Mouse (Mus musculus) bone marrow, adult 2 months (tissue): ENCODE results near the gene Cacna2d4. TPM values are rescaled to one million over a fixed set of nuclear protein-coding genes. Genes with fewer than 3 reads are reported as not detected.

Experiments
- H3K27ac ChIP-seq: fragments of 200-500 bp; 2 replicates; pipeline ENCODE4 v1.5.1; 2012; ENCODE audit warnings: low read depth, mild to moderate bottlenecking, control low read depth, inconsistent platforms, low read length; ENCODE audit not compliant: control insufficient read depth, poor library complexity, insufficient read depth
- H3K4me1 ChIP-seq: fragments of 200-500 bp; 2 replicates; pipeline ENCODE4 v1.6.1; 2011; ENCODE audit warnings: low read length; ENCODE audit not compliant: control insufficient read depth, insufficient read depth
- H3K4me3 ChIP-seq: fragments of 200-500 bp; replicated peaks from 2 replicates; pipeline ENCODE3; 2011; ENCODE audit warnings: mild to moderate bottlenecking, low read depth, low read length, control low read depth; ENCODE audit not compliant: control insufficient read depth
- CTCF ChIP-seq: fragments of 200-500 bp; IDR thresholded peaks from 2 replicates; pipeline ENCODE4 v1.5.1; 2011; ENCODE audit warnings: low read length, control low read depth; ENCODE audit not compliant: control insufficient read depth, insufficient read depth
- POLR2A ChIP-seq: fragments of 200-500 bp; IDR thresholded peaks from 2 replicates; pipeline ENCODE4 v1.6.1; 2011; ENCODE audit warnings: low read depth, mild to moderate bottlenecking, control low read depth, low read length, borderline replicate concordance; ENCODE audit not compliant: control insufficient read depth
- WGBS: fragments of 180-500 bp; shearing (Covaris S2); methylation state at CpG from one replicate; pipeline ENCODE4 v1.1.7; 2018; 5-methylcytosine and 5-hydroxymethylcytosine counted together
- polyA plus RNA-seq: library from polyadenylated mRNA; stranded (reverse); fragments of >200 nt; gene quantifications from 2 replicates; pipeline ENCODE4 v1.2.4, GENCODE M21; 2011; ENCODE audit warnings: low replicate concordance; ENCODE audit not compliant: missing spikeins, insufficient read depth, insufficient read length

The Cacna2d4 gene
- polyA plus RNA-seq, 1 experiment, result 7.1 TPM

DNA sequence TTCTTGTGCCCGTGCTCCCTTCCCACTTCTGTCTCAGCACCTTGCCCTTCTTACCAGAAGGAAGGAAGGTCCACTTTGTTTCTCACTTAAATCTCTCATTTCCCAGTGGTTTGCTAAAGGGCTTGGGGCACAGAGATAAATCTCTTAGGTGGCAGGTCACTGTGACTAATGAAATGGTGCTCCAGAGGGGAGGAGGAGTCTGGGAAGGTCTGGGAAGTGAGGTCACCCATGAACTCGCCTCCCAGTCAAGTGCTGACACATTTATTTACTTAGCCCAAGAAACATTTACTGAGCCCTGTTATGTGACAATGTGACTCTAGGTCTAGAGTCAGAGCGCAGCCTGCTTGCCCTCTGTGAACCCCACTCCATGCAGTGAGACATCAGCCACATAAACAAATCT is 96.9 kb downstream of the Cacna2d4 start:
- TF ChIP-seq CTCF (no peak), POLR2A (no peak)
- Histone ChIP-seq H3K4me3 (no peak overlapping the region), H3K4me1 (peaks cover 4% of the 10 kb centered on the region), H3K27ac (no peak overlapping the region)
- 57% methylated on average over 3 of the region's 3 CpGs for WGBS

DNA sequence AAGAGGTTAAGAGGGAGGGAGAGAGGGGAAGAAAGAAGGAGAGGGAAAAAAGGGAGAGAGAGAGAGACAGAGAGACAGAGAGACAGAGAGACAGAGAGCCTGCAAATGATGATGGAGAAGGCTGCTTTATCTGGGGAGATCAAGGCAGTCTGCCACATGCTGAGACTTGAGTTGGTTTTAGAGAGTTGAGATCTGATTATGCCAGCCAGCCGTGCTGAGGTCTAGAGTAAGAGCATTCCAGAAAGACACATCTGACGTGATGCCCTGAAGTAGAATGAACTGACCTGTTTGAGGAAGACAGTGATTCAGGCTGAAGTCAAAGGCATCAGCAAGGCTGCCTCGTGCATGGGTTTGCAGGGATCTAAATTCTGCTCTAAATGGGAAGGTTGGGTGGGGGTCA is 97.5 kb downstream of the Cacna2d4 start:
- Histone ChIP-seq H3K4me1 (peaks cover 5% of the 10 kb centered on the region), H3K4me3 (no peak overlapping the region), H3K27ac (no peak overlapping the region)
- TF ChIP-seq CTCF (no peak), POLR2A (no peak)
- 71% methylated on average over 3 of the region's 3 CpGs for WGBS

DNA sequence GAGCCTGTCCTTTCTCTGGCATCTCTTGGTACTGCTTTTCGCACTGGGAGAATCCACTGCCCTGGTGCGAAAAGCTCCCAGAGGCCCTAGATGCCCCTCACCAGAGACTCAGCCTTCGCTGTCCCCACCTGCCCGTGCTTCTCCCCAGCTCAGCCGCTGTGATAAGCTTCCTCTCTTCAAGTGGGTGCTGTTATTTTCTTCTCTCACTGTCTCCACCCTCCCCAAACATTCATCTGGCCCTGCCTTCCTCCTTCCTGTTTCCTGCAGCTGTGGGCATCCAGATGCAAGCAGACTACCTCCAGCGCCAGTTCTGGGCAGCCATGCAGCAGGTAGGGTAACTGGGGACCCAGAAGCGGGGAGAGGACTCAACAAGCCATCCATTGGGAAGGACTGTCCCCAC is 99.8 kb downstream of the Cacna2d4 start:
- TF ChIP-seq CTCF, result no peak
- peak; percentile 33; the same call in 1 of the 2 replicates for TF ChIP-seq POLR2A
- 16% methylated on average over 7 of the region's 7 CpGs for WGBS
- Histone ChIP-seq H3K4me1 (peaks cover 5% of the 10 kb centered on the region), H3K4me3 (no peak overlapping the region), H3K27ac (peak overlapping the region; percentile 35)

DNA sequence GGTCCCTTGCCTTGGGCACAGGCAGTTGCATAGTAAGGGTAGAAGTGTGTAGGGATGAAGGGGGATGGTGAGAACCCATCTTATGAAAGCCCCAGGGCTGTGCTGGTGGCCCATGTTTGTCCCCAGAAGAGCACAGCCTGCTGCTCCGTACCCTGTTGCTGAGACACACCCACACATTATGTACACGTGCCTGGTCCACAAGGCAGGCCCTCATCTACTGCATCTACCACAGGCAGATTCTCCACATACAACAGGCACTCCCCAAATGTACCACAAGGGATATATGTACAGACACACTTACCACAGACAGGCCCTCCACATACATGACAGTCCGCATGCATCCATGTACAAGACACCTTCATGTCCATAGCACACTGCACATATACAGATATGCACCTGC is 101.0 kb downstream of the Cacna2d4 start:
- H3K4me3 ChIP-seq, result no peak overlapping the region
- peaks cover 5% of the 10 kb centered on the region for H3K4me1 ChIP-seq
- H3K27ac ChIP-seq, result no peak overlapping the region
- WGBS, result 76% methylated on average over 3 of the region's 3 CpGs
- no peak for TF ChIP-seq CTCF
- TF ChIP-seq POLR2A, result no peak

DNA sequence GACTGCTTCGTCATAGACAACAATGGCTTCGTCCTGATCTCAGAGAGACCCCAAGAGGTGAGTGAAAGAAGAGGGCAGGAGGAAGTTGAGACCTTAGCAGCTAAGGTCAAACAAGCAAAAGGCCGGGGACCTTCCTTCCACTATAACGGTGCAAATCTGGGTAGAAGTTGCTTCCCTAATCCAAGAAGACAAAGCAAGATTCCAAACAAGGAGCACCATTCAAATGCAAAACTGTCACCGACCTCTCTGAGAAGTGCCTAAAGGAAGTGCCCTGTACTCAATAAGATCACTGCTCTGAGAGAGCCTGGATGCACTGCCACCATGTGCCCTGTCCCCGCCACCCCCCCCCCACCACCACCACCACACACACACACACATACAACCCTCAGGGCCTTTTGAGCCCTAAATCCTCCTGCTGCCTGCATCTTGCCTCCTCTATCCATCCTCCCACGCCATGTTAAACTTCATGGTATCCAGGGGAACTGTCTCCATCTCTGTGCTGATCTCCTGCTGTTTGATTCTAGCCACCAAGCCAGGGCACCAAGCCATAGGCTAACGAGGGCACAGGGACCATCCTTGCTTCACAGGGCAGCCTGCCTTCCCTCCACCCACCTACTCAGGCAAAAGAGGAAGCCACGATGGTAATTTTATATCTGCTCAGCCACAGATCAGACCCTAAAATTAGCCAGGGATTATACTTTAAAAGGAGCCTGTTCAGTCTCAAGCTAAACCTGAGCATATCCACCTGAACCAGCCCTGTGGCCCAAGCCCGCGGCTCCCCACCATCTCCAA is 102.0 kb downstream of the Cacna2d4 start:
- Histone ChIP-seq H3K27ac (no peak overlapping the region), H3K4me1 (peaks cover 5% of the 10 kb centered on the region), H3K4me3 (no peak overlapping the region)
- TF ChIP-seq POLR2A, result no peak
- 32% methylated on average over 11 of the region's 11 CpGs for WGBS

DNA sequence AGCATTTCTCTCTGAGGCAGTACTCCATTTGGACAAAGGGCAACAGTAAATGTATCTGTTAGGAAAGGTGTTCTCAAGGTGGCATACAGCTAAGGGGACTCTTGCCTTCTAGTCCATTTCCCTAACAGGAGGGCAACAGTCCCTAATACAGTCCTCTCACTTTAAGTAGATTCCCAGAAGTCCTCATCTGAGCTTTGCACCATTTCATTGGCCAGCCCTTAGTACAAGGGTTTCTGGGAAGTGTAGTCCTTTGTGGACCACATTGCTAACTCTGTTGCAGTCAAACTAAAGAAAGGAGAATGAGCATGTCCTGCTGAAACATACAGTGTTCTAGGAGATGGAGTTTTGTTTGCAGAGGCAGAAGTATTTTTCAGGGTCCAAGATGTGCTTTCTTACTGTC is 105.1 kb downstream of the Cacna2d4 start:
- peaks cover 5% of the 10 kb centered on the region; the same call in 1 of the 2 replicates for H3K4me1 ChIP-seq
- TF ChIP-seq CTCF (no peak), POLR2A (no peak)
- no peak overlapping the region for H3K27ac ChIP-seq
- H3K4me3 ChIP-seq, result no peak overlapping the region

DNA sequence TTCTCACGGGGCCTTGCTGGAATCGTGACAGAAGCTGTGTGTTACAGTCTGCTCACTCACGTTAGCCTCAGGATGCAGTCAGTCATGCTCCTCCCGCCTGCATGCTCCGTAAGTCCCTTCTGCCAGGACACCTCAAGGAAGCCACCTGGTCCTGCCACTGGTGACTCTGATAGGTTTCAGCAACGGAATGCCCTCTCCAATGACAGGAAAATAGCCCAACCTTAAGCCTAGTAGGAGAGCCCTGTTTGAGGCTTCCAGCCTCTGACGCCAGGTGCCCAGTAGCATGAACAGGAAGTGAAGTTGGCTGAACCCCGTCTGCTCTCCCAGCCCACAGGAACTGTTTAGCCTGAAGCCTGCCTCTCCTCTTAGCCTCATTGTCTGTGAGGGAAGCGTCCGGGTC is 109.9 kb downstream of the Cacna2d4 start:
- no peak for TF ChIP-seq CTCF
- TF ChIP-seq POLR2A, result no peak
- WGBS, result 14% methylated on average over 10 of the region's 10 CpGs

DNA sequence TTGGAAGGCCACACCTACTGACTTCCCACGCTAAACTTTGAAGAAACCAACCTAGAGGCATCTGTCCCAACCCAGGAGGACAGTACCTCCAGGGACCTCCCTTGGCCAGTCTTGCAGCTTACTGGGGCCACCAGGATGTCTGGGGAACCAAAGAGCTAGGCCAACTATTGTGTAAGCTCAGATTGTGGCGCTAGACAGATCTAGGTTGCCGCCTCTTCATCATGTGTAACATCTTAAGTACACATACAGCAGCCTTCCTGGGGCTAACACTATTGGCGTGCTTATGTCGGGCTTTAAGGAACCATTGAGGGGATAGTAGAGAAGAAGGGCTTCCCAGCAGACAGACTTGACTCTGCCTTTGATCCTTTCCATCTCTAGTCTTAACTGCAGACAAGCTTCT is 111.5 kb downstream of the Cacna2d4 start:
- H3K4me3 ChIP-seq, result no peak overlapping the region
- WGBS, result 70% methylated on average over 5 of the region's 5 CpGs
- H3K27ac ChIP-seq, result no peak overlapping the region
- TF ChIP-seq POLR2A, result no peak
- no peak for TF ChIP-seq CTCF
- peaks cover 2% of the 10 kb centered on the region; the same call in 1 of the 2 replicates for H3K4me1 ChIP-seq

More for the DNA sequence above, 109.9 kb downstream of the Cacna2d4 start:
- Histone ChIP-seq H3K27ac (no peak overlapping the region), H3K4me3 (no peak overlapping the region), H3K4me1 (peaks cover 2% of the 10 kb centered on the region; the same call in 1 of the 2 replicates)

DNA sequence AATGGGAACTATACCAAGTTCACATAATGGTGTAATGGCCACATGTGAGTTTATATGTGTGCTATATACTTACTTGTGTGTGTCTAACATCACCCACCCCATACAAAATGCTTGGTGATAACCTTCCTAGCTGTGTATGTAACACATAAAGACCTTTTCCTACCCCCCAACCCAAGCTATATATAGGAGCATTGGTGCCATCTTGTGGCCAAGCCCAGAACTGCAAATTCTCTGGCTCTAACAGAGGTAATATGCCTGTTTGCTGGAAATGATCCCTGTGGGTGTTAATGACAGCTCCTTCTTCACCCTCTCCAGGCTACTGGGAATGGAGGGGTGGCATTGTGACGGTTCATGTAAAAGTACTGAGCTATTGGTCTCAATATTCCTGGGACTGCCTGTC is 111.9 kb downstream of the Cacna2d4 start:
- WGBS, result 0% methylated on average over 1 of the region's 1 CpGs
- Histone ChIP-seq H3K27ac (no peak overlapping the region), H3K4me3 (no peak overlapping the region), H3K4me1 (peaks cover 2% of the 10 kb centered on the region; the same call in 1 of the 2 replicates)
- TF ChIP-seq POLR2A, result no peak
- TF ChIP-seq CTCF, result no peak
